Mouse (Mus musculus) brain, adult 2 months (tissue): Measurements from ENCODE around the gene Myo9b.

Experiments used
- DNase-seq: peaks from one replicate; pipeline ENCODE4 v3.0.0; 2011; ENCODE audit warnings: low read depth, low spot score

The Myo9b gene

GRCm38 (mm10) chr8:71385212-71385835 is 112.8 kb downstream of the Myo9b start:
- DNase-seq = no peak

GRCm38 (mm10) chr8:71388267-71388666 is 115.8 kb downstream of the Myo9b start:
- DNase-seq = no peak

- no peak for DNase-seq
Observed at GRCm38 (mm10) chr8:71391696-71392095, 119.2 kb downstream of the Myo9b start.

- no peak for DNase-seq
Observed at GRCm38 (mm10) chr8:71392391-71392790, 119.9 kb downstream of the Myo9b start.

- DNase-seq = no peak
Observed at GRCm38 (mm10) chr8:71392871-71393270, 120.4 kb downstream of the Myo9b start.

- no peak for DNase-seq
Observed at GRCm38 (mm10) chr8:71394481-71394880, 122.0 kb downstream of the Myo9b start.

GRCm38 (mm10) chr8:71395071-71395470 is 122.6 kb downstream of the Myo9b start:
- DNase-seq = no peak

GRCm38 (mm10) chr8:71395629-71396028 is 123.1 kb downstream of the Myo9b start, which contains the start of gene Ushbp1:
TSS of gene Ushbp1 (minus strand) at chr8:71395802.
- DNase-seq = no peak

GRCm38 (mm10) chr8:71396639-71397305 is 124.3 kb downstream of the Myo9b start, which contains the start of gene Babam1:
TSS of gene Babam1 (plus strand) at chr8:71396861.
- peak; percentile 99 for DNase-seq

- no peak for DNase-seq
Observed at GRCm38 (mm10) chr8:71397701-71398100, 125.2 kb downstream of the Myo9b start.

GRCm38 (mm10) chr8:71400826-71401225 is 128.3 kb downstream of the Myo9b start:
- DNase-seq = no peak

GRCm38 (mm10) chr8:71401454-71401853 is 128.9 kb downstream of the Myo9b start:
- DNase-seq = no peak

- no peak for DNase-seq
Observed at GRCm38 (mm10) chr8:71402446-71402964, 130.0 kb downstream of the Myo9b start.

GRCm38 (mm10) chr8:71403107-71403885 is 130.8 kb downstream of the Myo9b start:
- no peak for DNase-seq

GRCm38 (mm10) chr8:71404011-71404410 is 131.5 kb downstream of the Myo9b start:
- DNase-seq = no peak

GRCm38 (mm10) chr8:71404951-71405351 is 132.4 kb downstream of the Myo9b start:
- peak; percentile 75 for DNase-seq

GRCm38 (mm10) chr8:71405401-71406098 is 133.0 kb downstream of the Myo9b start, which contains the start of gene Ankle1:
TSS of gene Ankle1 (plus strand) at chr8:71406010.
- DNase-seq = peak; percentile 93

GRCm38 (mm10) chr8:71406099-71407015 is 133.8 kb downstream of the Myo9b start:
- DNase-seq = peak; percentile 21

GRCm38 (mm10) chr8:71407441-71407840 is 134.9 kb downstream of the Myo9b start:
- no peak for DNase-seq

- DNase-seq = no peak
Observed at GRCm38 (mm10) chr8:71408231-71408630, 135.7 kb downstream of the Myo9b start.
